Mouse (Mus musculus) liver, postnatal 0 days (tissue): ENCODE results near the gene Slc22a14.

Experiments used
- CTCF ChIP-seq: sonication (generic); IDR thresholded peaks from 2 replicates; pipeline ENCODE4 v1.5.1; 2016; ENCODE audit warnings: antibody characterized with exemption, low read depth
- EP300 ChIP-seq: IDR thresholded peaks from 2 replicates; pipeline ENCODE4 v1.6.1; 2016; ENCODE audit warnings: antibody characterized with exemption, low read depth, mild to moderate bottlenecking

GRCm38 (mm10) chr9:119375008-119375407, 9.7 kb upstream of the Slc22a14 start:
- TF ChIP-seq CTCF, result no peak
- TF ChIP-seq EP300, result no peak
